ENCODE assay signal across 17 mouse cellular contexts in genomic region chr17:27364899-27365298, GRCm38 (mm10).
DNase-seq lines count a peak whose midpoint lies in the region; ATAC-seq and TF ChIP-seq lines count a peak whose summit lies in the region.
"Had no signal": no experiment of that assay in that cellular context is flagged by ENCODE, and none has a peak within 500 bp of the region (broad histone marks: within the 10 kb centered on the region; RNA-seq: fewer than 3 reads in every experiment).

No protein-coding gene starts in this region.

- peak; percentile 42 for DNase-seq in thymus, adult 2 months
- DNase-seq in kidney, adult 9 months: no peak
- DNase-seq in cerebellum, postnatal 4 days (ENCODE audit: low spot score in 2 of 2): no peak
- DNase-seq in left cerebral cortex, postnatal 4 days: no peak
- DNase-seq in layer of hippocampus, adult 9-10 months (ENCODE audit: low spot score): no peak
- DNase-seq: adrenal gland, adult 8-10 months; cerebellum, adult 9-10 months; forebrain, postnatal 0 days; heart, adult 18-20 months; kidney, postnatal 36 days; lung, embryonic 14.5 days; lung, postnatal 36 days had no signal

- no peak for ATAC-seq in megakaryocyte, adult 5-6 weeks (ENCODE audit: poor library complexity, severe bottlenecking)
- ATAC-seq in granulocyte monocyte progenitor cell, adult 5-6 weeks (replicated peaks; ENCODE audit: poor library complexity, severe bottlenecking): peak; percentile 48
- ATAC-seq: forebrain, postnatal 0 days had no signal

- intact Hi-C loops in left cerebral cortex, postnatal 4 days (cut with DNase I): no loop called here

- H3K4me1 ChIP-seq in megakaryocyte, embryonic 14.5 days: peaks cover 31% of the 10 kb centered on the region
- peaks cover 59% of the 10 kb centered on the region for H3K4me1 ChIP-seq in thymus, adult 2 months (replicated peaks; ENCODE audit: control insufficient read depth, insufficient read depth, low read length)
- H3K4me1 ChIP-seq: heart, embryonic 15.5 days; neural tube, embryonic 12.5 days had no signal

- H3K36me3 ChIP-seq in megakaryocyte, embryonic 14.5 days (replicated peaks; ENCODE audit: low read length): no peaks in the 10 kb centered on the region
- H3K36me3 ChIP-seq in thymus, adult 2 months (ENCODE audit: control insufficient read depth, insufficient read depth, low read length): no peaks in the 10 kb centered on the region
- H3K36me3 ChIP-seq: heart, embryonic 15.5 days; neural tube, embryonic 12.5 days had no signal

- peaks cover 55% of the 10 kb centered on the region for H3K9me3 ChIP-seq in megakaryocyte, embryonic 14.5 days
- H3K9me3 ChIP-seq: heart, embryonic 15.5 days; neural tube, embryonic 12.5 days had no signal

- peak overlapping the region; percentile 48; the same call in 1 of the 2 replicates for H3K27ac ChIP-seq in thymus, adult 2 months (ENCODE audit: control insufficient read depth, insufficient read depth, low read length)
- H3K27ac ChIP-seq: heart, embryonic 15.5 days; neural tube, embryonic 12.5 days had no signal

- TF ChIP-seq POLR2A in thymus, adult 2 months (IDR thresholded peaks at IDR 0.05; ENCODE audit: control insufficient read depth, extremely low read depth, insufficient read depth, low read length, poor library complexity): no peak

- H3K27me3 ChIP-seq in megakaryocyte, embryonic 14.5 days (replicated peaks): peaks cover 64% of the 10 kb centered on the region
- no peaks in the 10 kb centered on the region for H3K27me3 ChIP-seq in thymus, adult 2 months (ENCODE audit: control insufficient read depth, insufficient read depth, low read length)
- H3K27me3 ChIP-seq: heart, embryonic 15.5 days; neural tube, embryonic 12.5 days had no signal

- peak overlapping the region; percentile 64 for H3K4me3 ChIP-seq in megakaryocyte, embryonic 14.5 days (replicated peaks)
- H3K4me3 ChIP-seq in thymus, adult 2 months (ENCODE audit: control insufficient read depth, insufficient read depth, low read length): no peak overlapping the region
- H3K4me3 ChIP-seq: heart, embryonic 15.5 days; neural tube, embryonic 12.5 days had no signal

- no peak for TF ChIP-seq CTCF in thymus, adult 2 months (IDR thresholded peaks at IDR 0.05; ENCODE audit: borderline replicate concordance, control insufficient read depth, extremely low read depth, insufficient read depth, low read length, poor library complexity)

- 17% methylated on average over 6 of the region's 6 CpGs for WGBS in thymus, adult 2 months
